Mouse (Mus musculus) forebrain, embryonic 10.5 days (tissue): ENCODE measurements around the gene Fstl5. TPM values are rescaled to one million over a fixed set of nuclear protein-coding genes. Genes with fewer than 3 reads are reported as not detected.

ENCODE experiments used
- DNase-seq: peaks from one replicate; pipeline ENCODE4 v3.0.0-alpha.2; 2017; ENCODE audit warnings: low spot score; ENCODE audit errors: extremely low spot score
- H3K27ac ChIP-seq: fragments of 300-500 bp; sonication (generic); 2 replicates; pipeline ENCODE4 v1.5.1; 2016; ENCODE audit warnings: mild to moderate bottlenecking
- H3K27me3 ChIP-seq: fragments of 300-500 bp; sonication (generic); 2 replicates; pipeline ENCODE4 v1.6.1; 2016; ENCODE audit warnings: mild to moderate bottlenecking; ENCODE audit not compliant: poor library complexity, severe bottlenecking
- H3K36me3 ChIP-seq: fragments of 300-500 bp; sonication (generic); replicated peaks from 2 replicates; pipeline ENCODE4 v1.6.1; 2016; ENCODE audit warnings: mild to moderate bottlenecking, moderate library complexity
- H3K4me1 ChIP-seq: fragments of 300-500 bp; sonication (generic); 2 replicates; pipeline ENCODE4 v1.6.1; 2016
- H3K4me3 ChIP-seq: fragments of 300-500 bp; sonication (generic); 2 replicates; pipeline ENCODE4 v1.5.1; 2016; ENCODE audit warnings: mild to moderate bottlenecking, moderate library complexity
- H3K9me3 ChIP-seq: fragments of 300-500 bp; sonication (generic); 2 replicates; pipeline ENCODE4 v1.6.1; 2016; ENCODE audit warnings: mild to moderate bottlenecking, moderate library complexity
- WGBS: fragments of 180-500 bp; shearing (Covaris S2); methylation state at CpG from one replicate; pipeline ENCODE4 v1.1.7; 2016; 5-methylcytosine and 5-hydroxymethylcytosine counted together
- polyA plus RNA-seq: library from polyadenylated mRNA; unstranded; fragments of >200 nt; fragmentation: Nextera tagmentation; extraction: Ambion mirVana; gene quantifications from 2 replicates; pipeline ENCODE4 v1.2.1, GENCODE M21; 2016

Gene Fstl5
- polyA plus RNA-seq, 1 experiment from 2014 or later, result 2.4 TPM

- WGBS, result 86% methylated on average over 3 of the region's 3 CpGs
Measured at GRCm38 (mm10) chr3:76572920-76573541, 499.0 kb downstream of the Fstl5 start.

GRCm38 (mm10) chr3:76593148-76593547 lies 519.1 kb downstream of the Fstl5 start:
- H3K4me3 ChIP-seq, result no peak overlapping the region
- H3K9me3 ChIP-seq, result no peaks in the 10 kb centered on the region
- no peak overlapping the region for H3K27ac ChIP-seq
- no peaks in the 10 kb centered on the region for H3K36me3 ChIP-seq
- H3K27me3 ChIP-seq, result no peaks in the 10 kb centered on the region
- WGBS, result 84% methylated on average over 4 of the region's 4 CpGs
- H3K4me1 ChIP-seq, result no peaks in the 10 kb centered on the region
- no peak for DNase-seq

More at GRCm38 (mm10) chr3:76572920-76573541, 499.0 kb downstream of the Fstl5 start:
- H3K9me3 ChIP-seq, result no peaks in the 10 kb centered on the region
- H3K27ac ChIP-seq, result no peak overlapping the region
- H3K36me3 ChIP-seq, result no peaks in the 10 kb centered on the region
- H3K27me3 ChIP-seq, result no peaks in the 10 kb centered on the region
- H3K4me3 ChIP-seq, result no peak overlapping the region
- no peak for DNase-seq
- no peaks in the 10 kb centered on the region for H3K4me1 ChIP-seq

GRCm38 (mm10) chr3:76620044-76620443 lies 546.0 kb downstream of the Fstl5 start:
- no peak for DNase-seq
- WGBS, result 94% methylated on average over 1 of the region's 1 CpGs
- no peaks in the 10 kb centered on the region for H3K9me3 ChIP-seq
- no peaks in the 10 kb centered on the region for H3K36me3 ChIP-seq
- no peak overlapping the region for H3K4me3 ChIP-seq
- no peaks in the 10 kb centered on the region for H3K27me3 ChIP-seq
- no peak overlapping the region for H3K27ac ChIP-seq
- H3K4me1 ChIP-seq, result no peaks in the 10 kb centered on the region

GRCm38 (mm10) chr3:76654243-76654642 lies 580.2 kb downstream of the Fstl5 start:
- WGBS, result 95% methylated on average over 1 of the region's 1 CpGs
- DNase-seq, result no peak
- Histone ChIP-seq H3K4me1 (no peaks in the 10 kb centered on the region), H3K36me3 (no peaks in the 10 kb centered on the region), H3K27ac (no peak overlapping the region), H3K27me3 (no peaks in the 10 kb centered on the region), H3K4me3 (no peak overlapping the region), H3K9me3 (no peaks in the 10 kb centered on the region)

GRCm38 (mm10) chr3:76670859-76671258 lies 596.8 kb downstream of the Fstl5 start:
- Histone ChIP-seq H3K27ac (no peak overlapping the region), H3K4me3 (no peak overlapping the region), H3K9me3 (no peaks in the 10 kb centered on the region), H3K4me1 (no peaks in the 10 kb centered on the region), H3K36me3 (no peaks in the 10 kb centered on the region), H3K27me3 (no peaks in the 10 kb centered on the region)
- DNase-seq, result no peak
- 73% methylated on average over 5 of the region's 5 CpGs for WGBS

- no peaks in the 10 kb centered on the region for H3K27me3 ChIP-seq
- no peak overlapping the region for H3K4me3 ChIP-seq
- no peaks in the 10 kb centered on the region for H3K9me3 ChIP-seq
- H3K4me1 ChIP-seq, result no peaks in the 10 kb centered on the region
- DNase-seq, result no peak
- WGBS, result 95% methylated on average over 3 of the region's 3 CpGs
- H3K27ac ChIP-seq, result no peak overlapping the region
- no peaks in the 10 kb centered on the region for H3K36me3 ChIP-seq
Measured at GRCm38 (mm10) chr3:76676006-76676405, 601.9 kb downstream of the Fstl5 start.

- H3K27me3 ChIP-seq, result no peaks in the 10 kb centered on the region
- 88% methylated on average over 5 of the region's 5 CpGs for WGBS
- H3K4me1 ChIP-seq, result no peaks in the 10 kb centered on the region
- no peak overlapping the region for H3K4me3 ChIP-seq
- H3K36me3 ChIP-seq, result no peaks in the 10 kb centered on the region
- DNase-seq, result no peak
- no peaks in the 10 kb centered on the region for H3K9me3 ChIP-seq
- no peak overlapping the region for H3K27ac ChIP-seq
Measured at GRCm38 (mm10) chr3:76679853-76680545, 605.9 kb downstream of the Fstl5 start.

GRCm38 (mm10) chr3:76680546-76680883 lies 606.4 kb downstream of the Fstl5 start:
- Histone ChIP-seq H3K27ac (no peak overlapping the region), H3K36me3 (no peaks in the 10 kb centered on the region)

GRCm38 (mm10) chr3:76697134-76697629 lies 623.1 kb downstream of the Fstl5 start:
- H3K36me3 ChIP-seq, result no peaks in the 10 kb centered on the region
- no peak overlapping the region for H3K4me3 ChIP-seq
- H3K4me1 ChIP-seq, result no peaks in the 10 kb centered on the region
- 75% methylated on average over 1 of the region's 1 CpGs for WGBS
- no peak overlapping the region for H3K27ac ChIP-seq
- no peaks in the 10 kb centered on the region for H3K9me3 ChIP-seq
- no peak for DNase-seq
- no peaks in the 10 kb centered on the region for H3K27me3 ChIP-seq

More at GRCm38 (mm10) chr3:76680546-76680883, 606.4 kb downstream of the Fstl5 start:
- Histone ChIP-seq H3K27me3 (no peaks in the 10 kb centered on the region), H3K4me3 (no peak overlapping the region), H3K4me1 (no peaks in the 10 kb centered on the region), H3K9me3 (no peaks in the 10 kb centered on the region)
- WGBS, result 85% methylated on average over 2 of the region's 2 CpGs
- DNase-seq, result no peak

- H3K36me3 ChIP-seq, result no peaks in the 10 kb centered on the region
- no peak overlapping the region for H3K27ac ChIP-seq
- H3K27me3 ChIP-seq, result no peaks in the 10 kb centered on the region
- H3K9me3 ChIP-seq, result no peaks in the 10 kb centered on the region
- no peak for DNase-seq
- whole genome bisulfite sequencing, result 89% methylated on average over 2 of the region's 2 CpGs
- H3K4me1 ChIP-seq, result no peaks in the 10 kb centered on the region
- no peak overlapping the region for H3K4me3 ChIP-seq
Measured at GRCm38 (mm10) chr3:76739221-76739620, 665.2 kb downstream of the Fstl5 start.

Other genes with a start within 250 kb of the Fstl5 start
- 50.1 and 57.1 TPM in 2 replicates for gene Golim4, start 117.3 kb upstream of the Fstl5 start, polyA plus RNA-seq